Mouse (Mus musculus) lung, postnatal 36 days (tissue): ENCODE results near the gene Pald1.
A peak's percentile ranks its signal among the peaks of the same experiment; 100 is the strongest.

Experiments used
- DNase-seq: peaks from one replicate; pipeline ENCODE4 v3.0.0; 2022; ENCODE audit warnings: mixed read lengths

Gene Pald1

GRCm38 (mm10) chr10:61365902-61366301 lies 17.4 kb downstream of the Pald1 start:
- DNase-seq, result peak; percentile 80

- no peak for DNase-seq
Observed at GRCm38 (mm10) chr10:61364431-61364830, 18.9 kb downstream of the Pald1 start.

- no peak for DNase-seq
Observed at GRCm38 (mm10) chr10:61362992-61363391, 20.3 kb downstream of the Pald1 start.

GRCm38 (mm10) chr10:61362483-61362882 lies 20.8 kb downstream of the Pald1 start:
- no peak for DNase-seq

- DNase-seq, result no peak
Observed at GRCm38 (mm10) chr10:61360667-61361066, 22.7 kb downstream of the Pald1 start.

- no peak for DNase-seq
Observed at GRCm38 (mm10) chr10:61359411-61359810, 23.9 kb downstream of the Pald1 start.

GRCm38 (mm10) chr10:61357658-61358057 lies 25.7 kb downstream of the Pald1 start:
- DNase-seq, result peak; percentile 67

GRCm38 (mm10) chr10:61356568-61356967 lies 26.8 kb downstream of the Pald1 start:
- DNase-seq, result no peak

GRCm38 (mm10) chr10:61356095-61356494 lies 27.2 kb downstream of the Pald1 start:
- peak; percentile 44 for DNase-seq

- DNase-seq, result no peak
Observed at GRCm38 (mm10) chr10:61355611-61356010, 27.7 kb downstream of the Pald1 start.

- DNase-seq, result no peak
Observed at GRCm38 (mm10) chr10:61351216-61351615, 32.1 kb downstream of the Pald1 start.

- DNase-seq, result peak; percentile 45
Observed at GRCm38 (mm10) chr10:61346374-61346773, 37.0 kb downstream of the Pald1 start.

- DNase-seq, result no peak
Observed at GRCm38 (mm10) chr10:61345179-61345578, 38.2 kb downstream of the Pald1 start.

- peak; percentile 81 for DNase-seq
Observed at GRCm38 (mm10) chr10:61343950-61344349, 39.4 kb downstream of the Pald1 start.

GRCm38 (mm10) chr10:61342750-61343149 lies 40.6 kb downstream of the Pald1 start:
- no peak for DNase-seq

GRCm38 (mm10) chr10:61341557-61341956 lies 41.8 kb downstream of the Pald1 start:
- DNase-seq, result peak; percentile 81

GRCm38 (mm10) chr10:61341045-61341444 lies 42.3 kb downstream of the Pald1 start:
- no peak for DNase-seq

GRCm38 (mm10) chr10:61340247-61340646 lies 43.1 kb downstream of the Pald1 start:
- DNase-seq, result no peak

- no peak for DNase-seq
Observed at GRCm38 (mm10) chr10:61339216-61339615, 44.1 kb downstream of the Pald1 start.

GRCm38 (mm10) chr10:61337665-61338064 lies 45.7 kb downstream of the Pald1 start:
- no peak for DNase-seq

- no peak for DNase-seq
Observed at GRCm38 (mm10) chr10:61336592-61336991, 46.7 kb downstream of the Pald1 start.

- DNase-seq, result peak; percentile 89
Observed at GRCm38 (mm10) chr10:61336137-61336536, 47.2 kb downstream of the Pald1 start.

- no peak for DNase-seq
Observed at GRCm38 (mm10) chr10:61334545-61334944, 48.8 kb downstream of the Pald1 start.

- peak; percentile 66 for DNase-seq
Observed at GRCm38 (mm10) chr10:61331046-61331445, 52.3 kb downstream of the Pald1 start.

GRCm38 (mm10) chr10:61328927-61329326 lies 54.4 kb downstream of the Pald1 start:
- no peak for DNase-seq

GRCm38 (mm10) chr10:61327545-61327944 lies 55.8 kb downstream of the Pald1 start:
- no peak for DNase-seq
